Mouse (Mus musculus): ENCODE results near the gene Asb10. TPM values are rescaled to one million over a fixed set of nuclear protein-coding genes. Genes with fewer than 3 reads are reported as not detected.
"Not testable (repeated sequence)": the region's sequence is repeated elsewhere in the genome, so short reads cannot be mapped to it uniquely, and the experiment has no call there.

Gene Asb10
- total RNA-seq (2021) = 1 to 10 TPM; 2.6 to 3.0 TPM
- long read RNA-seq, experiment 1, partial matches to known transcripts = 0 of 6 reads
- long read RNA-seq, experiment 1, other reads (novel, unspliced or antisense) = 4 of 6 reads
- long read RNA-seq, experiment 2, partial matches to known transcripts = 4 of 11 reads
- long read RNA-seq, experiment 2, other reads (novel, unspliced or antisense) = 7 of 11 reads

GRCm38 (mm10) chr5:24540387-24541143 lies at the start of gene Asb10:
TSS of gene Asb10 (minus strand) at chr5:24540978.
- no peak for DNase-seq (ENCODE audit: low spot score in 2 of 2)

GRCm38 (mm10) chr5:24589511-24590500 lies 49.0 kb upstream of the Asb10 start:
- DNase-seq (ENCODE audit: low spot score in 2 of 2) = no peak

DNA sequence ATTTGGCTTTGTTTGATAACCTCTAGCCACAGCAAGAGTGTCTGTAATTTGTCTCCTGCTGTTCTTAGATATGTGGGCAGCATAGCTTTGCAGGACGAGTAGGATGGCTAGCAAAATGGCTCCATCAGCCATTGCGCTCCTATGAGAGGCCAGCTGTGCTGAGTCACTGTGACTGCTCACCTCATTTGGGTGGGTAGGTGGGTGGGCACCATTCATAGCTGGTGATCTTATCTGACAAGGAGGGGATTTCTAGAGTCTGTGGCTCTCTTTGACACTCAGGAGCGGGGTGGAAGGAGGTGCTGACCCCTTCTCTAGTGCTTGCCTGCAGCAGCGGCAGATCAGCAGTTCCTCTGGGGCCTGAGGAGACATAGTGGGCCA lies 46.4 kb upstream of the Asb10 start:
- no peak for DNase-seq (ENCODE audit: low spot score in 2 of 2)

GRCm38 (mm10) chr5:24586547-24587199 lies 45.9 kb upstream of the Asb10 start, which contains the start of gene Chpf2:
TSS of gene Chpf2 (plus strand) at chr5:24586741.
- peak in 1 of 2 experiments; percentile 64 for DNase-seq (ENCODE audit: low spot score in 2 of 2)

DNA sequence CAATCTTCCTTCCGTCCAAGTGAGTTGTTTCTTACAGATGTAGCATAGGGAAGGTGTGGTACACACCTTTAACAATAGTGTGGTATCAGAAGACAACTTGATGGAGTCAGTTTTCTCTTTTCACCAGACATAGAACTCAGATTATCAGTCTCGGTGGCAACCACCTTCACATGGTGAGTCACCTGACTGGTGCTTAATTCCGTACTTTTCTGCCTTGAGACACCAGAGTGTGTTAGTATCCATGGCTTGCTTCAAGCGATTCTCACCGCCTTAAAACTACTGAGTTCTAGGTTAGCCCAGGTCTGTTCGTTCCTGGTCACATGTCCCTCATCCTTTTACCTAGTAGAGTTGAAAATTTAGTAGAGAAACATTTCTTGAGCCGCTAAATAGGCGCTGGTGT lies 45.3 kb upstream of the Asb10 start:
- DNase-seq (ENCODE audit: low spot score in 2 of 2) = no peak

DNA sequence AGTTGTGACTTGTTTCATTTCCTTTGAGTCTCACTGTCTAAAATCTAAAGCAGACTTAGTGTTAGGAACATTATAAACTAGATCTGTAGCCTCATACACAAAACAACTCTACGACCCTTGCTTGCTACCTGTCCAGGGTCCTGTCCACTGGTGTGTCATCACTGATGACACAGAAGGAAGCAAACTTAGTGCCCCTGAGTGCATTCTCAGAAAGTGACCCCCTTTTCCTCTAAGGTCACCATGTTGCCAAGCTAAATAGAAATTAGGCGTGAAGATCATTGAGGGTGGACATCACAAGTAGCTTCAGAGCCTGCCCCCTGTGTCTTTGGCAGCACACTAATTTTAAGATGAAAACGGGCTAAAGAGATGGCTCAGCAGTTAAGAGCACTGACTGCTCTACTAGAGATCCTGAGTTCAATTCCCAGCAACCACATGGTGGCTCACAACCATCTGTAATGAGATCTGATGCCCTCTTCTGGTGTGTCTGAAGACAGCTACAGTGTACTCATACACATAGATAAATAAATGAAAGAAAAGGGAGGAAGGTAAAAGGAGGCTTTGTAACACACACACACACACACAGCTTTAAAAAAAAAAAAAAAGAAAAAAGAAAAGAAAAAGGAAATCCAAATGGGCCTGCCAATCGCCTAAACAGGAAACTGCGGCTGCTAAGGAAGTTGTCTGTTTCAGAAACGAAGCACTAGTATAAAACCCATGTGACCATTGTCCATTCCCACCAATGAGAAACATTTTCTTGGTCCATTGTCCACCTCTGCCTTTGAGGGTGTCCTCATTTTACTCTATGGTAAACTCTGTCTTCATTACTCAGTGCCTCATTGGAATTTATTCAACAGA lies 37.6 kb upstream of the Asb10 start:
- no peak for DNase-seq (ENCODE audit: low spot score in 2 of 2)

GRCm38 (mm10) chr5:24577183-24577929 lies 36.6 kb upstream of the Asb10 start, which contains the start of gene Abcf2:
TSS of gene Abcf2 (minus strand) at chr5:24577467.
- peak; percentile 97 to 100 for DNase-seq (ENCODE audit: low spot score in 2 of 2)

DNA sequence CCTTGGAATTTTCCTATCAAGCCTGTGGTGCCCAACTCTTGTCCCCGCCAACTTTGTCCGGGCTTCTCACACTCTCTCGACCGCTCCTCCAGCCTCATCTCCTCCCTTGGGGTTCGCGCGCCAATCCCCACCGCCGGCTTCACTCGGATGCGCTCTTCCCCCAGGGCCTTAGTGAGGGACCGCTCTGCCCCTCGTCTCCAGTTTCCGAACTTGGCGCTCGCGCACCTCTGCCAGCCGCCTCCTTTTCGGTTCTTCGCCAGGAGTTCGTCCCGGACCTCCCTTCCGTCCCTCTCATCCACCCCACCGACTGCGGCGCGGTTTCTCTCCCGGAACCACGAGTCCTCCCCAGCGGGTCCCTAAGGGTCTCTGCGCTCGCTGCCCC lies 36.0 kb upstream of the Asb10 start:
- no peak for DNase-seq (ENCODE audit: low spot score in 2 of 2)

DNA sequence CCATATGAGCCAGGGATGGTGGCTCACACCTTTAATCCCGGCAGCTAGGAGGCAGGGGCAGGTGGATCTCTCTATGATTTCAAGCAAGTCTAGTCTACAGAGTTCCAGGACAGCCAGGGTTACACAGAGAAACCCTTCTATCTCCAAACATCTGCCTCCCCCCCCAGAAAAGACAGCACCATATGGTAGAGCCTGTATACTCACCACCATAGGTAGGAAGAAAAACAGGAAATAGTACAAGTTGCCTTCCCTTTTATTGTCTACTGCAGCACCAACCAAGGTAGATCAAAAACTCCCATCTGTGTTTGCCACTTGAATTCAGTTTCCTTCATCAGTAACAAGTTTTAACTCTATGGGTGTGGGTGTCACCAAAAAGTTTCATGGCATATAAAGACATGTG lies 35.2 kb upstream of the Asb10 start:
- no peak for DNase-seq (ENCODE audit: low spot score in 2 of 2)

DNA sequence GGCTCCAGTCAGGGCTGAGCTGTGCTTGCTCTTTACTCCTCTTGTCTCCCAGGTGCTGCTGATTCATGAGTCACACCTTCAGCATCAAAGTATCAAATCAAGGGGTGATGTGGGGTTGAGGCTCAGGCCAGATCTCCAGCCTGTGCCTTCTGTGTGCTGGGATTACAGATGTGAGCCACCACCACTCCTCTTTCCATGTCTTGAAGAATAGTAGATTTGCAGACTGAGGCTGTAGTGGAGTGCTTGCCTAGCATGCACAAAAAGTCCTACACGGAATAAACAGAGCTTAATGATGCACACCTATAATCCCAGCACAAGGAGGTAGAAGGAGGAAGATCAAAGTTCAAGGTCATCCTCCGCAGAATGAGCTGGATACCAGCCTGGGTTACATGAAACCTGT lies 15.9 kb upstream of the Asb10 start, which contains the start of gene 4931409K22Rik:
4931409K22Rik (minus strand) TSS at position 101 of the 400 bp plus-strand sequence.
- no peak for DNase-seq (ENCODE audit: low spot score in 2 of 2)

- not testable (repeated sequence) for DNase-seq (ENCODE audit: low spot score in 2 of 2)
These were observed 14.6 kb upstream of the Asb10 start for GRCm38 (mm10) chr5:24555335-24555734.

DNA sequence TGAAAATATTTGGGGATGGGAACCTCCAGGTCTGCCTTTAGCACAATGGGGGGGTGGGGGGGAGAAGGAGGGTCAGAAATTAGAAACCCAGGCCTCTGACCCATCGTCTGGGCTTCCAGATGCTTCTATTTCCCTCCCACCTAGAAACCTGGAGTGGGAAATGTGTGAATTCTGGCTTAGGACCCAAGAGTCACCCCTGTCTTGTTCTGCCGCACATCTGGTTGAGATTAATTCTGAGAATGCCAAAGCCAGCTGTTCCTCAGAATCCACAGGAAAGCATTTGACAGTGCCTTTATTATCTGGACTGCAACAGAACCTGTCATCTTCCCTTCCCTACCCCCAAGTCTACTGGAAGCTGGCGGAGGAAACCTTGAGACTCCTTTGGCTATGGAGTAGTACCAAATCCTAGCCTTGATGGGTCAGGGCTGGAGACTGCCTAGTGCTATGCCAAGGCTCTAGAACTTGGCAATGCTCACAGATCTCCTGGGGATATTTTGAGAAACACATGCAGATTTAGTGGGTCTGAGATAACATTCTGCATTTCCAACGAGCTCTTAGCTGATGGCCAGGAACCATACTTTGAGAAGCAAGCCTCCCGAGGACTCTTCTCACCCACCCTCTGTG lies 13.0 kb upstream of the Asb10 start:
- DNase-seq (ENCODE audit: low spot score in 2 of 2) = no peak

- no peak for DNase-seq (ENCODE audit: low spot score in 2 of 2)
These were observed 10.5 kb upstream of the Asb10 start for GRCm38 (mm10) chr5:24551317-24551688.

DNA sequence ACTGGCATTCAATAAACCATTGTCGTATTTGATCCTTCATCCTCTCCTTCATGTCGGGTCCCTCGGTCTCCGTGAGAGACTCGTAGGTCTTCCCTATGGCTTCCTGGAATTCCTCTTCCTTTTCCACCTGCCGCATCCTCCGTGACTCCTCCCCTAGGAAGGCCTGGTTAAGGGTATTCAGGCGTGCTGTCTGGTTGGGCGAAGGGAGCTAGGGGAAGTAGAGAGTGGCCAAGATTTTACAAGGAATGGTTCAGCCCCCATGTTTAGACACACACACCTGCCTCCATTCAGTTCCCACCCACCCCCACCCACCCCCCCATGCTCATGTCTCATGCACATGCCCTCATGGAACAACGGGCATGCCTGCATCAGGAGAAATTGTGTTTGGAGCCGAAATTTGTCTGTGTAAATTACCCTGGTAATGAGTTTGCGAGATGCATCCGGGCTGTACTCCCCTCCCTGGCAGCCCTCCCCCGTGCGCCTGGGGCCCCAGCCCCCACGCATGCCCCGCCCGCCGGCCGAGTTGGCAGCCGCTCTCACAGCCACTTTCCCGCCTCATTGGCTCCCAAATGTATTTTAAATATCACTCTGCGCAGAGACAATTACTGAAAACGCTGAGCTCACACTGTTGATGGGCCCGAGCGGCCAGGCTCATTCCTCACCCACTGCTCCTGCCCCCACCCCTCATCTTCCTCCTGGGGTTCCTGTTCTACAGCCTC lies 10.0 kb upstream of the Asb10 start:
- DNase-seq (ENCODE audit: low spot score in 2 of 2) = no peak

- no peak for DNase-seq (ENCODE audit: low spot score in 2 of 2)
These were observed 1.9 kb upstream of the Asb10 start for GRCm38 (mm10) chr5:24542643-24543042.

DNA sequence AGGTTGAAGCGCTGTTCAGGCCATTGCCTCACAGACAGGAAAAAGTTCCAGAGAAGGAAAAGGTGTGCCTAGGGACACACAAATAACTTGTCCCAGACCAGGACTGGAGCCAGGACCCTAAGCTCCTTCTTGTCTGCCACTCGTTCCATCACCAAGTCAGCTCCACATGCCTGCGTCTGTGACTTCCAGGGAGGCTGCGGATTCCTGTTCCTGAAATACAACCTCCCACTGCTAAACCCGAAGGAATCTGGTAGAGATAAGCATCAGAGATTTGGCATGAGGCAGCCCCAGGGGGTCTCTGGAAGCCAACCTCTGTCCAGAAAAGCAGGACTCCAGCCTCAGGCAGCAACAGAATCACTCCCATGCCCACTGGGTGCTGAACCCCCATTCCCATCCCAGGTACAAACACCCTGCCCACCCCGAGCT lies 379 bp upstream of the Asb10 start:
- no peak for DNase-seq (ENCODE audit: low spot score in 2 of 2)

GRCm38 (mm10) chr5:24539571-24540296 lies 1.0 kb downstream of the Asb10 start:
- no peak for DNase-seq (ENCODE audit: low spot score in 2 of 2)
